Mouse (Mus musculus): ENCODE measurements around the gene Rp9. TPM values are rescaled to one million over a fixed set of nuclear protein-coding genes. Genes with fewer than 3 reads are reported as not detected.

The Rp9 gene
- polyA plus RNA-seq, 1 experiment = 52.0 TPM

DNA sequence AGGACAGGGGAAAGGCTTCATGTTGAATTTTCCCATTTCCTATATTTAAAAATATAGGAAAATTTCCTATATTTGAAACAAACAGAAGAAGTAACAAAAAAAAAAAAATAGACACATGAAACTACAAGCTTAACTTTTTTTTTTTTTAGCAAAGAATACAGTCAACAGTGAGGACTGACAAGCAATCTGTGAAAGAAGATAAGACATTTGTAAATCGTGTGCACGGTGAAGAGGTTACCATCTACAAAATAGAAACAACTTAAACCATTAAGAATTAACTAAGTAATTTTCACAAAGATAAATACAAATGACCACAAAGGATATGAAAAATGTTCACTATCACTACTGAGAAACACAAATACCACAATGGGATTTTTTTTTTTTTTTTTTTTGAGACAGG is 103.3 kb downstream of the Rp9 start:
- H3K4me2 ChIP-seq (ENCODE audit: low read depth) = no peak overlapping the region
- H3K27me3 ChIP-seq (ENCODE audit: control insufficient read depth, insufficient read depth, insufficient read length) = no peaks in the 10 kb centered on the region
- no peak overlapping the region for H3ac ChIP-seq (ENCODE audit: control insufficient read depth, insufficient read length)
- peaks cover 5% of the 10 kb centered on the region for H3K79me2 ChIP-seq (ENCODE audit: control insufficient read depth, insufficient read depth)
- no peak overlapping the region for H3K4me3 ChIP-seq
- no peak for TF ChIP-seq USF1 (IDR thresholded peaks at IDR 0.05; ENCODE audit: low read depth)
- no peak for TF ChIP-seq POLR2AphosphoS2 (IDR thresholded peaks at IDR 0.05; ENCODE audit: insufficient read length, low read depth)
- no peak for TF ChIP-seq SRF (IDR thresholded peaks at IDR 0.05; ENCODE audit: control insufficient read depth, insufficient read length, low read depth)
- no peak for TF ChIP-seq E2F4 (IDR thresholded peaks at IDR 0.05; ENCODE audit: insufficient read depth)
- no peak for TF ChIP-seq REST (IDR thresholded peaks at IDR 0.05; ENCODE audit: insufficient read depth, insufficient read length)
- TF ChIP-seq TCF3 (IDR thresholded peaks at IDR 0.05; ENCODE audit: insufficient read length, low read depth) = no peak
- TF ChIP-seq CEBPB (IDR thresholded peaks at IDR 0.05; ENCODE audit: insufficient read depth, poor library complexity, severe bottlenecking) = no peak
- TF ChIP-seq POLR2A (IDR thresholded peaks at IDR 0.05; ENCODE audit: insufficient read length, low read depth) = no peak
- no peak for TF ChIP-seq MYOD1 (IDR thresholded peaks at IDR 0.05; ENCODE audit: control insufficient read depth in 1 of 3, insufficient read length in 2 of 3, low read depth in 2 of 3)
- peaks cover 68% of the 10 kb centered on the region for H3K36me3 ChIP-seq (ENCODE audit: control insufficient read depth, insufficient read depth)

Other genes with a start within 250 kb of the Rp9 start
- 4.3 TPM for gene Zfp809, start 244.0 kb downstream of the Rp9 start, polyA plus RNA-seq (2012; fragmentation: generic; extraction: Trizol)
- gene Zfp599, start 209.8 kb downstream of the Rp9 start, polyA plus RNA-seq (2012; fragmentation: generic; extraction: Trizol) = 0.53 TPM
- gene Zfp810, start 162.1 kb downstream of the Rp9 start, polyA plus RNA-seq (2012; fragmentation: generic; extraction: Trizol) = 4.4 TPM
- gene Anln, start 80.6 kb downstream of the Rp9 start, polyA plus RNA-seq (2012; fragmentation: generic; extraction: Trizol) = 25.7 TPM
- gene 9530077C05Rik, start 58.2 kb downstream of the Rp9 start, polyA plus RNA-seq (2012; fragmentation: generic; extraction: Trizol) = 0.46 TPM
- gene Gm17545, start 15.5 kb downstream of the Rp9 start, polyA plus RNA-seq (2012; fragmentation: generic; extraction: Trizol) = not detected
- 3.6 TPM for gene Bbs9, start 6.0 kb upstream of the Rp9 start, polyA plus RNA-seq (2012; fragmentation: generic; extraction: Trizol)